Mouse (Mus musculus) bone marrow macrophage, adult 2 months (primary cell): ENCODE measurements at regions not wholly inside any gene's neighbourhood (a gene's known extent, or its start where the extent isn't known, plus 50 kb on each side); places are given as distances from the start of the nearest gene placed in this dataset.

Experiments used
- H3K27ac ChIP-seq: 2 replicates; pipeline ENCODE4 v1.5.1; 2012; ENCODE audit warnings: low read depth, low read length; ENCODE audit not compliant: insufficient read depth
- H3K4me1 ChIP-seq: 2 replicates; pipeline ENCODE4 v1.6.1; 2012; ENCODE audit warnings: low read length; ENCODE audit not compliant: control insufficient read depth, insufficient read depth
- H3K4me3 ChIP-seq: 2 replicates; pipeline ENCODE4 v1.5.1; 2012; ENCODE audit warnings: mild to moderate bottlenecking, low read length, moderate library complexity; ENCODE audit not compliant: insufficient read depth
- CTCF ChIP-seq: IDR thresholded peaks from 2 replicates; pipeline ENCODE4 v1.5.1; 2012; ENCODE audit warnings: low read depth, mild to moderate bottlenecking, low read length, moderate library complexity
- POLR2A ChIP-seq: IDR thresholded peaks from 2 replicates; pipeline ENCODE4 v1.6.1; 2012; ENCODE audit warnings: mild to moderate bottlenecking, low read depth, low read length, borderline replicate concordance

DNA sequence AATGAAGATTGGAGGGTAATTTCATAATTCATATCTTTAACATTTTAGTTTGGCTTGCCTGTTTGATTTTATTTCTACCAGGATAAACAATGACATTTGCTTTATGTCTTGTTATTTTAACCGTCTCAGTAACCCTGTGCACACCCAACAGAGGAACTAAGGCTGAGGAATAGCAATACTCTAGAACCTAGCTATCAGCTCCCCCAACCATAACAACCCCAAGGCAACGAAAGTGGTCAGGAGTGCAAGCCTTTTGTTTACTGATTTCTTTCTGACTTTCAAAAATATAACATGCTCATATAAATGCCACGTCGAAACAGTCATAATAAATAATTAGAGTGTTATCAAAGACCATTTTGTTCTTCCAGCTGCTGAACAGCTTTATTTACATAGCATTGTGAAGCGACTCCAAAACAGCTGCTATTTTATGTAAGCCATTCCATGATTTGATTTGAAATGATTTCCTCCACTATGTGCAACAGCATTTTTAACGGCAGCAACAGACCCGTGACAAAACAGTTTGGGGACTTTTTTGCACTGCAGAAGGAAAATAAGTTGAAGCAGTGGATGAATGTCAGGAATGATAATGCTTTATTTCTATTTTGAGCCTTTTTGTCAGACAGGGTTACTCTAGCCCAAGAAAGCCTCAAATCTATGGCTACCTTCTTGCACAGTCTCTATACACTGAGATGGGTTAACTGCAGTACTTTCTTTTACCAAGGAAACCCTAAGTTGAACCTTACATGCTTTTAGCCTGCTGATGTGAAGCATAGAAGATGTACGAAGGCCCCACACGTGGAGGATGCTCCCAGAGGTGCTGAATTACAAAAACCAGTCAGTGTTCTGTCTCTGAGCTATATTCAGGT is 420.7 kb upstream of the C030005K15Rik start:
- Histone ChIP-seq H3K4me1 (no peaks in the 10 kb centered on the region), H3K4me3 (no peak overlapping the region), H3K27ac (no peak overlapping the region)
- TF ChIP-seq CTCF (no peak), POLR2A (no peak)

DNA sequence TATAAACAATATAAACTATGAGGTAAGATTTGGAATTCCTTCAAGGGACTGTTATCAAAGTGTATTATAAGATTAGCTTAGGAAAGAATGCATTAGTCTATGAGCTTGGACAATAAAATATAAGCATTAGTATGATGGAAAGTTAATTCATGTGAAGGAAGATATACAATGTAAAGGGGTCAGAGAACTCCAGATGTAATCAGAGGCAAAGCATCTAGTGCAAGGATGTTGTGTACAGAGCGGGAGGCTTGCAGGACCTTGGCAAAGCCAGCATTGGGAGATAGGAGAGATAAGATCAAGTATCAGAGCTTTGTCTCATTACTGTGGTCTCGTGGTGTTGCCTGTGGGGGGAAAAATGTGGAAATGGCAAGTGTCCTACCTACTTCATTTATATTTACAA is 429.4 kb upstream of the C030005K15Rik start:
- H3K4me1 ChIP-seq, result no peaks in the 10 kb centered on the region
- H3K4me3 ChIP-seq, result no peak overlapping the region
- TF ChIP-seq POLR2A (no peak), CTCF (no peak)
- no peak overlapping the region for H3K27ac ChIP-seq

DNA sequence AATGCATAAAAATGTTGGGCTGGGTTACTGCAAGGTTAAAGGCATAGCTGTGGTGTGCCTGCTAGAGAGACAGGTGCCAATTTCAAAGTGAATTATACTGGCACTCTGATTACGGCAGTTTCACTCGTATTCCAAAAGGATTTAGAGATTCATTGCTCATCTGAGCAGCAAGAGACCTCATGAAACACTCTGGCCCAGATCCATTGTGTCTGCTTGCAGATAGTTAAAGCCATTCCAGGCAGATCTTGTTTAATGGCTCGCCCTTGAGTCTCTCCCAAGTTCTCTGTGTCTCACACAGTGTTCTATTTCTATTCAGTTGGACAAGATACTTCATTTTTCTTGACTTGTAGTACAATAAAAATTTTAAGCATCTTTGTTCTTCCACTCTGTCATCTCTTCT is 459.1 kb upstream of the C030005K15Rik start:
- H3K4me3 ChIP-seq, result no peak overlapping the region
- TF ChIP-seq CTCF (no peak), POLR2A (no peak)
- H3K27ac ChIP-seq, result no peak overlapping the region
- H3K4me1 ChIP-seq, result no peaks in the 10 kb centered on the region

DNA sequence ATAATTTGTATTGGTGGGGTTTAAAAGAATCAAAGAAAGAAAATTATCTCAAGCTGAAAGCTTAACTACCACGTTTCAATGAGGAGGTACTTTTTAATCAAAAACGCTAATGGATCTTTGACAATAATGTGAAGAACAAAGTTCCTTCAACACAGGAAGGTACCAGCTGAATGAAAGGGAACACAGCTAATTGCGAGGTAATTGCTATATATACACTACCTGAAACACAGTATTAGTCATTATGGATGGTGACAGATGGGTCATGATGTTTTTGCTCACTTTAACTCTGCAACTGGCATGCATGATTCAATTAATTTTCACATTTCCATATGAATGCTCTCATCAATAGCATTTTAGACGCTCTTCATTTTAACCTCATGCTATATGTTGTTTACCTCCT is 470.3 kb upstream of the C030005K15Rik start:
- TF ChIP-seq POLR2A (no peak), CTCF (no peak)
- no peak overlapping the region for H3K4me3 ChIP-seq

DNA sequence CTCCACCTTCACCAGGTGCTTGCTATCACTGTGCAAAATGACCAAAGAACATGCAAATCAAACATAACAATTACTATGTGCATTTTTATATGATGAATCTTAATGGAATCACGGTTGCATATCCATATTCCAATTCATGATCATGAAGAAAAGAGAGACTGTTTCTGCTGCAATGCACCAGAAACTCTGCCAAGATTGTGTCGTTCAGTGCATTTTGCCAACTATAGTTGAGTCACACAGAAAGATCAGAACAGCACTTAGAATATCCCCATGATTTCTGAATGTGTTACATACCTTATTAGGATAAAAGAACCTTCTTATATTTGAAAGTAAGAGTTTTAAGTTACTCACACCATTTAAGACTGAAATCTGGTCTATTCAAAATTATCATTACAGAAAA is 483.7 kb upstream of the C030005K15Rik start:
- H3K27ac ChIP-seq, result no peak overlapping the region
- H3K4me1 ChIP-seq, result no peaks in the 10 kb centered on the region
- TF ChIP-seq POLR2A (no peak), CTCF (no peak)
- H3K4me3 ChIP-seq, result no peak overlapping the region

More for the DNA sequence above, 470.3 kb upstream of the C030005K15Rik start:
- no peak overlapping the region for H3K27ac ChIP-seq
- H3K4me1 ChIP-seq, result no peaks in the 10 kb centered on the region

DNA sequence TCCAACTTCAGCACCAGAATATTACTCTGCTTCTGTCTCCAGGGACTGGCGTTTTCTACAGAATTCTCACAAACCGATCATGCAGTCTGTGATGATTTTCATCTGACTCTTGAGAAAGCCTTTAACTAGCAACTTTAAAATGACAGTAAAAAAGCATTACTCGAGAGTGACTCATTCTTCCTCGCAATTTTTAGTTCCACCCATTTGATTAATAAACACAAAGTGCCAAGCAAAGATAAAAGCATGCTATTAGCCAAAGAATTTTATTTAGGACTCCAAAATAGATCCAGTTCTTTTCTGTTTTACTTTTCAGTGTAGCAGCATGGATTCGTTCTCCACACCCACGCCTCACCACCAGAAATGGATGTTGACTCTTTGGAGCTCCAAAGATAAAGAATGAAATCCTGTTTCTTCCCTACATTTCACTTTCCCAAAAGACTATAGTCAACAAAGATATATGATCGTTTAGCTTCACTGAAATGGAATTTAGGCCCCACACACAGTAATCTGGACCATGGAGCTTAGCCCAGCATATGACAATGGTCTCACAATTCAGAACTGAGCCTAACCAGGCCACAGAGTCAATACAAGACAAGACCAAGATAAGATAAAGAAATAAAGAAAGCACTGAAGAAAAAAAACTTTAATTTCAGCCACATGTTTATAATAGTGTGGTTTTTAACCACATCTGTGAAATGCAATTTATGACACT is 486.5 kb upstream of the C030005K15Rik start:
- TF ChIP-seq CTCF, result no peak
- TF ChIP-seq POLR2A, result no peak
- no peak overlapping the region for H3K4me3 ChIP-seq
- no peaks in the 10 kb centered on the region for H3K4me1 ChIP-seq
- no peak overlapping the region for H3K27ac ChIP-seq

DNA sequence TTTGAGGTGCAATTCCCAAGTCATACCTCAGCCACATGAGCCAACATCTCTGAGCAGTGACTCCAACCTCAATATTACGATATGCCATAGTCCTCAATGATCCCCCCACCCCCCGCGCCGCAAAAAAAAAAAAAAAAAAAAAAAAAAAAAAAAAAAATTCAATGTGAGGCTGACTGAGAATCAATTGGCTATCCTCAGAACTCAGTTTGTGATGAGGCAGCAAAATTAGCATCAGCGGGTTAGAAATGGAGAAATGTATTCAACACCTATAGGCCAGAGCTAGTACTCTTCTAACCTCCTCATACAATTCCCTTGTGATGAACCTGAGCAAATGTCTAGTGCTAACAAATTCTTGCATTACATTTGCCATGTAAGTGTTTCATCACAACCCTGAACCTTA is 504.5 kb upstream of the C030005K15Rik start:
- no peak overlapping the region for H3K27ac ChIP-seq
- no peak for TF ChIP-seq POLR2A
- no peak for TF ChIP-seq CTCF
- H3K4me1 ChIP-seq, result no peaks in the 10 kb centered on the region
- H3K4me3 ChIP-seq, result no peak overlapping the region

DNA sequence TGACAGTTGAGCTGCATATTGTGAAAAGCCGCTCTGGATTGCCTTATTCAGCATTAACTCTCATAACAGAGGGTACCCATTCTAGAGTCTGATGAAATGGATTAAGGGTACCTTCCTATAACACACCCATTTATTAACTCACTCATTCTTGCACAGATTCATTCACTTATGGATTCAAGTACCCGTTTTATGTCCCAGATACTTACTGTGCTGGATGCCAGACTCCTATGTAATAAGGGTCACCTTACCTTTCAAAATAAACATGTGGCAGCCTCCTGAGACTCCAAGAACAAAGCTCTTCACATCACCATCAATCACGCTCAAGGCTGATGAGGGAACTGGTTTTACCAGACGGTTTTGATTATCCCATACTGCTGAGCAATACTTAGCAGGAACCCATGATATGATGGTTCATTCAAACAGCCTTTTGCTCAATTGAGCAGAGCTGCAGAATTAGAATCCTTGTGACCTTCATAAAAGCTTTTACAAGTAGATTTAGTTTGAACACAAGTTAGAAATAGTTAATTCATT is 505.2 kb upstream of the C030005K15Rik start:
- no peak for TF ChIP-seq POLR2A
- TF ChIP-seq CTCF, result no peak
- H3K27ac ChIP-seq, result no peak overlapping the region
- no peaks in the 10 kb centered on the region for H3K4me1 ChIP-seq
- no peak overlapping the region for H3K4me3 ChIP-seq

DNA sequence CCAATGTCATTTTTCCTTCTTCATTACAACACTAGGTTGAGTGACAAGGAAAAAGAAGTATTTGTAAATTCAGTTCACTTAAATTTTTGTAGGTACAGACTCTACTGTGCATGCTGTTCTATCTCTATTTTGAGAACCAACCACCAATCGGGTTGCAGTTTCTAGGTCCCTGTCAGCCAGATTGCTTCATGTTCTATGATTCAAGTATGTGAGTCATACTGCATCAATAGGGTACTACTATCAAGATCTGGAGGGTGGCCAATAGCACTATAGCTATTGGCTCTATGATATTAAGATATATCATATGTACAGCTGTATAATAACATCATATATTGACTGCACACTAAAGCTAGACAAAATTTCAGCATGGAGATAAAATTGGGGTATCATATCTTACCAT is 521.8 kb upstream of the C030005K15Rik start:
- Histone ChIP-seq H3K27ac (no peak overlapping the region), H3K4me1 (no peaks in the 10 kb centered on the region), H3K4me3 (no peak overlapping the region)
- TF ChIP-seq CTCF (no peak), POLR2A (no peak)

DNA sequence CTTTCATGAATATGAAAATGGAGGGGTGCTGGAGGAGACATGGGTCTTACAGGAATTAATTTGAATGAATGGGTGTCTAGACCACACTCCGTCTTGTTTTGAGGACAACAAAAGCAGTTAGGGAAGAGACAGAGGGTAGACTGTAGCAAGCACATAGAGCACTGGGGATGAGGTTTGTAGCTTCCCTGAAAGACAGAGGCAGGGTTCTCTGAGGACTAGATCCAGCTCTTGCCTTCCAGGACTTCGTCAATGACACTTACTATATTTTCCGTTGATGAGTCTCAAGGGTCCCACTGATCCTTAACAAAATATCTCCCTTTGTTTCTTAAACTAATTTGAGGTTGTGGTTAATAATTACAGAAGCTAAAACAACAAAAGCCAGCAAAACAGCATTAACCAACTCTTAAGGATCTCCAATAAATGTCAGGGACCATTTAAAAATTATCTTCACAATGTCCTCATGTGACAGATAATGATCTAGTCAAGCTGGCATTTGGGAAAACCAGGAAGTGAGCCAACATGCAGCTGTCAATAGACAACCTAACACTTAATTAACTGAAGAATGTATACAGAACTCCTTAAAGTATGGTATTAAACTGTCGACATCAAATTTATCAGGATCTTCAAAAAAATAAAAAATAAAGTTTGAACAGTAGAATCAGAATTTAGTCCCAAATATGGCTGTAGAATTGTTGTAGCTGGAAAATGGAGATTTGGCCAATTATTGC is 531.6 kb upstream of the C030005K15Rik start:
- Histone ChIP-seq H3K4me3 (no peak overlapping the region), H3K27ac (no peak overlapping the region), H3K4me1 (no peaks in the 10 kb centered on the region)
- no peak for TF ChIP-seq CTCF
- TF ChIP-seq POLR2A, result no peak
